Mouse (Mus musculus) G1E (cell line): ENCODE measurements at regions not wholly inside any gene's neighbourhood (a gene's known extent, or its start where the extent isn't known, plus 50 kb on each side); places are given as distances from the start of the nearest gene placed in this dataset.

Experiments used
- ATAC-seq: 2 replicates; pipeline ENCODE4 v1.8.0; 2016; ENCODE audit warnings: mild to moderate bottlenecking; ENCODE audit not compliant: insufficient number of reproducible peaks, poor library complexity, low FRiP score, severe bottlenecking; ENCODE audit errors: extremely low read depth
- DNase-seq: peaks from one replicate; pipeline ENCODE4 v3.0.0; 2012; ENCODE audit warnings: low spot score
- H3K27me3 ChIP-seq: 2 replicates; pipeline ENCODE4 v1.6.1; 2012; ENCODE audit warnings: mild to moderate bottlenecking, low read length, inconsistent platforms; ENCODE audit not compliant: insufficient read depth
- H3K36me3 ChIP-seq: replicated peaks from 2 replicates; pipeline ENCODE3; 2012; ENCODE audit warnings: mild to moderate bottlenecking, inconsistent platforms
- H3K4me1 ChIP-seq: 2 replicates; pipeline ENCODE4 v1.6.1; 2012; ENCODE audit warnings: low read depth, low read length, inconsistent platforms, mixed read lengths; ENCODE audit not compliant: insufficient read depth
- H3K4me3 ChIP-seq: 2 replicates; pipeline ENCODE4 v1.5.1; 2012; ENCODE audit warnings: low read depth, mild to moderate bottlenecking, inconsistent platforms, low read length, moderate library complexity, mixed read lengths
- H3K9me3 ChIP-seq: replicated peaks from 2 replicates; pipeline ENCODE4 v1.6.1; 2012; ENCODE audit warnings: inconsistent platforms
- CTCF ChIP-seq: IDR thresholded peaks from 2 replicates; pipeline ENCODE4 v1.5.1; 2012; ENCODE audit warnings: low read depth, low read length, inconsistent platforms, mixed read lengths
- GATA1 ChIP-seq: IDR thresholded peaks from 2 replicates; pipeline ENCODE4 v1.6.1; 2012; ENCODE audit warnings: borderline replicate concordance, low read length, inconsistent platforms, mixed read lengths
- GATA2 ChIP-seq: IDR thresholded peaks from 2 replicates; pipeline ENCODE4 v1.6.1; 2012; ENCODE audit warnings: low read depth, low read length, inconsistent platforms, borderline replicate concordance
- POLR2AphosphoS5 ChIP-seq: IDR thresholded peaks from 2 replicates; pipeline ENCODE4 v1.6.1; 2012; ENCODE audit warnings: low read depth, low read length, inconsistent platforms; ENCODE audit not compliant: insufficient replicate concordance
- TAL1 ChIP-seq: conservative IDR thresholded peaks from 2 replicates; pipeline ENCODE4 v1.6.1; 2012; ENCODE audit warnings: low read depth, low read length, inconsistent platforms, mixed read lengths

DNA sequence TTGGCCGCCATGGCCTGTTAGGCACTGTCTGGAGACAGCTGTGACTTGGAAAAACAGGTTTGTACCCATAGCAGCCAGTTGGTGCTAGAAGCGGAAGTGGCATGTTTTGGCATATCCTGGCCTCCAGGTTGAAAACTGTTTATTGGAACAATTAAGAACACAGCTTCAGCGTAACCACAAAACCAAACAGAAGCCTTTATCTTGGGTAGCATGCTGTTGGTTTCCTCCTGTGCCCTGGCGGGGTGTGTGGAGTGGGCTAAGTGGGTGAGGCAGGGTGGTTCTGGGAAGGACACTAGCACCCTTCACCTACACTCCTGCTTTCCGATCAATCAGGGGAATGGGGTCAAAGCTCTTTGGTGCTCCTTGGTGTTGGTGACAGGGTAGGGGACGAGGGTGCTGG, 114.4 kb upstream of the Haao start:
- H3K4me3 ChIP-seq = peak overlapping the region; percentile 47; the same call in 1 of the 2 replicates
- TF ChIP-seq GATA2 (no peak), TAL1 (peak; percentile 95)
- H3K9me3 ChIP-seq = peaks cover 5% of the 10 kb centered on the region
- H3K4me1 ChIP-seq = peaks cover 95% of the 10 kb centered on the region
- ATAC-seq (peak; percentile 83), DNase-seq (peak; percentile 88)
- no peaks in the 10 kb centered on the region for H3K27me3 ChIP-seq
- peaks cover 3% of the 10 kb centered on the region for H3K36me3 ChIP-seq

GRCm38 (mm10) chr17:83960821-83961220, 113.1 kb upstream of the Haao start:
- ATAC-seq = no peak
- H3K36me3 ChIP-seq = peaks cover 3% of the 10 kb centered on the region

DNA sequence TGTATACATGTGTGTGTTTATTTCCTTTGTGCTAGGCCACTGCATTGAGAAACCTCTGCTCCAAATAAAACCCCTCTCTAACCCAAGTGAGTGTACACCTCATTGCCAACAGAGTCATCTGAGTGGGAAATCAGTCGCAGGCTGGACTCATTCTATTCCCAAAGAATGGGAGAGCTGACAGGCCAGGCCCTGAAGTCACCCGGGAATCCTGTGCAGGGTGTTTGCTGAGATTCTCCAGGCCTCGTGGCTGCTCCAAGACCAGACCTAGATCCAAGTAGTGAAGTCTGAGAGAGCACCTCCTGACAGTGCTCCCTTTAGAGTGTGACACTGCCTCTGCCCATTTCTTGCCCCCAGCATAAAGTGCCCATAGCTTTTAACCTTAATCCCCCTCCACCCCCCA, 112.4 kb upstream of the Haao start:
- H3K27me3 ChIP-seq = no peaks in the 10 kb centered on the region

More at GRCm38 (mm10) chr17:83960821-83961220, 113.1 kb upstream of the Haao start:
- Histone ChIP-seq H3K9me3 (peaks cover 5% of the 10 kb centered on the region), H3K27me3 (no peaks in the 10 kb centered on the region), H3K4me3 (no peak overlapping the region; the same call in 1 of the 2 replicates), H3K4me1 (peaks cover 93% of the 10 kb centered on the region)
- no peak for DNase-seq
- no peak for TF ChIP-seq POLR2AphosphoS5

GRCm38 (mm10) chr17:83959159-83959848, 111.5 kb upstream of the Haao start:
- H3K9me3 ChIP-seq = no peaks in the 10 kb centered on the region
- DNase-seq = no peak
- H3K36me3 ChIP-seq = peaks cover 5% of the 10 kb centered on the region
- no peaks in the 10 kb centered on the region for H3K27me3 ChIP-seq
- peak overlapping the region; percentile 62; the same call in 1 of the 2 replicates for H3K4me3 ChIP-seq
- TF ChIP-seq TAL1 = peak; percentile 32; the same call in 1 of the 2 replicates
- TF ChIP-seq GATA1 = no peak
- H3K4me1 ChIP-seq = peaks cover 93% of the 10 kb centered on the region
- ATAC-seq = no peak

More for the DNA sequence above, 112.4 kb upstream of the Haao start:
- H3K4me1 ChIP-seq = peaks cover 93% of the 10 kb centered on the region
- H3K4me3 ChIP-seq = peak overlapping the region; percentile 8; the same call in 1 of the 2 replicates
- no peak for ATAC-seq
- no peaks in the 10 kb centered on the region for H3K36me3 ChIP-seq
- TF ChIP-seq GATA1 = no peak
- TF ChIP-seq GATA2 = no peak
- TF ChIP-seq CTCF = no peak
- TF ChIP-seq POLR2AphosphoS5 = no peak
- TF ChIP-seq TAL1 = no peak
- no peak for DNase-seq
- no peaks in the 10 kb centered on the region for H3K9me3 ChIP-seq

GRCm38 (mm10) chr17:83958706-83959105, 110.9 kb upstream of the Haao start:
- ATAC-seq (no peak), DNase-seq (no peak)
- Histone ChIP-seq H3K4me1 (peaks cover 93% of the 10 kb centered on the region), H3K9me3 (no peaks in the 10 kb centered on the region), H3K4me3 (peak overlapping the region; percentile 62; the same call in 1 of the 2 replicates), H3K27me3 (no peaks in the 10 kb centered on the region), H3K36me3 (peaks cover 7% of the 10 kb centered on the region)
- TF ChIP-seq GATA1 (no peak), CTCF (no peak), POLR2AphosphoS5 (no peak), GATA2 (no peak), TAL1 (no peak)

- ATAC-seq (no peak), DNase-seq (no peak)
- Histone ChIP-seq H3K27me3 (no peaks in the 10 kb centered on the region), H3K4me3 (peak overlapping the region; percentile 62; the same call in 1 of the 2 replicates), H3K4me1 (peaks cover 93% of the 10 kb centered on the region), H3K36me3 (peaks cover 15% of the 10 kb centered on the region), H3K9me3 (no peaks in the 10 kb centered on the region)
- TF ChIP-seq POLR2AphosphoS5 (no peak), TAL1 (no peak), CTCF (no peak), GATA2 (no peak), GATA1 (no peak)
These were observed 110.1 kb upstream of the Haao start for GRCm38 (mm10) chr17:83957661-83958540.
